Mouse (Mus musculus) liver, embryonic 15.5 days (tissue): ENCODE measurements at regions not wholly inside any gene's neighbourhood (a gene's known extent, or its start where the extent isn't known, plus 50 kb on each side); places are given as distances from the start of the nearest gene placed in this dataset.

ENCODE experiments used
- ATAC-seq: fragments of 200-750 bp; cut with Nextera tagmentation; 2 replicates; pipeline ENCODE4 v1.8.0; 2017; ENCODE audit warnings: moderate number of reproducible peaks, mild to moderate bottlenecking, moderate library complexity; ENCODE audit not compliant: insufficient read depth
- H3K27ac ChIP-seq: fragments of 300-500 bp; sonication (generic); replicated peaks from 2 replicates; pipeline ENCODE4 v1.5.1; 2015; ENCODE audit warnings: mild to moderate bottlenecking, inconsistent platforms
- H3K27me3 ChIP-seq: fragments of 300-500 bp; sonication (generic); 2 replicates; pipeline ENCODE4 v1.6.1; 2015; ENCODE audit warnings: mild to moderate bottlenecking, inconsistent platforms
- H3K36me3 ChIP-seq: fragments of 300-500 bp; sonication (generic); replicated peaks from 2 replicates; pipeline ENCODE4 v1.6.1; 2015; ENCODE audit warnings: moderate library complexity, mild to moderate bottlenecking, inconsistent platforms
- H3K4me1 ChIP-seq: fragments of 300-500 bp; sonication (generic); replicated peaks from 2 replicates; pipeline ENCODE4 v1.6.1; 2015; ENCODE audit warnings: inconsistent platforms
- H3K4me2 ChIP-seq: fragments of 300-500 bp; sonication (generic); 2 replicates; pipeline ENCODE4 v1.6.1; 2015; ENCODE audit warnings: moderate library complexity, mild to moderate bottlenecking, inconsistent platforms
- H3K4me3 ChIP-seq: fragments of 300-500 bp; sonication (generic); replicated peaks from 2 replicates; pipeline ENCODE4 v1.5.1; 2015; ENCODE audit warnings: mild to moderate bottlenecking, inconsistent platforms
- H3K9ac ChIP-seq: fragments of 300-500 bp; sonication (generic); 2 replicates; pipeline ENCODE4 v1.6.1; 2015; ENCODE audit warnings: moderate library complexity, mild to moderate bottlenecking, inconsistent platforms
- H3K9me3 ChIP-seq: fragments of 300-500 bp; sonication (generic); replicated peaks from 2 replicates; pipeline ENCODE4 v1.6.1; 2016; ENCODE audit warnings: inconsistent platforms
- WGBS: fragments of 180-500 bp; shearing (Covaris S2); methylation state at CpG from one replicate; pipeline ENCODE4 v1.1.7; 2015; ENCODE audit warnings: mixed read lengths; ENCODE audit not compliant: insufficient replicate concordance; 5-methylcytosine and 5-hydroxymethylcytosine counted together

- WGBS, result 9% methylated on average over 6 of the region's 6 CpGs
- no peak for ATAC-seq
- no peak overlapping the region for H3K9ac ChIP-seq
Observed at GRCm38 (mm10) chr6:98525286-98525685, 182.7 kb upstream of the Gm765 start.

GRCm38 (mm10) chr6:98524659-98525058 is 182.1 kb upstream of the Gm765 start:
- Histone ChIP-seq H3K9me3 (no peaks in the 10 kb centered on the region), H3K9ac (no peak overlapping the region), H3K27ac (no peak overlapping the region), H3K36me3 (no peaks in the 10 kb centered on the region), H3K27me3 (no peaks in the 10 kb centered on the region), H3K4me1 (no peaks in the 10 kb centered on the region), H3K4me3 (no peak overlapping the region), H3K4me2 (no peak overlapping the region)
- 70% methylated on average over 2 of the region's 2 CpGs for WGBS
- no peak for ATAC-seq

More at GRCm38 (mm10) chr6:98525286-98525685, 182.7 kb upstream of the Gm765 start:
- H3K36me3 ChIP-seq, result no peaks in the 10 kb centered on the region
- no peak overlapping the region for H3K27ac ChIP-seq
- no peak overlapping the region for H3K4me3 ChIP-seq
- no peaks in the 10 kb centered on the region for H3K9me3 ChIP-seq
- H3K4me1 ChIP-seq, result no peaks in the 10 kb centered on the region
- H3K27me3 ChIP-seq, result no peaks in the 10 kb centered on the region
- no peak overlapping the region for H3K4me2 ChIP-seq

- Histone ChIP-seq H3K27me3 (no peaks in the 10 kb centered on the region), H3K27ac (no peak overlapping the region), H3K4me2 (no peak overlapping the region), H3K9ac (no peak overlapping the region), H3K9me3 (no peaks in the 10 kb centered on the region), H3K36me3 (no peaks in the 10 kb centered on the region), H3K4me3 (no peak overlapping the region), H3K4me1 (no peaks in the 10 kb centered on the region)
- no peak for ATAC-seq
- WGBS, result 70% methylated on average over 10 of the region's 10 CpGs
Observed at GRCm38 (mm10) chr6:98521526-98521925, 179.0 kb upstream of the Gm765 start.

- H3K36me3 ChIP-seq, result no peaks in the 10 kb centered on the region
- H3K4me2 ChIP-seq, result no peak overlapping the region
- no peak for ATAC-seq
- WGBS, result 66% methylated on average over 3 of the region's 3 CpGs
- H3K27ac ChIP-seq, result no peak overlapping the region
- H3K4me1 ChIP-seq, result no peaks in the 10 kb centered on the region
- H3K9me3 ChIP-seq, result no peaks in the 10 kb centered on the region
- H3K9ac ChIP-seq, result no peak overlapping the region
- H3K4me3 ChIP-seq, result no peak overlapping the region
- H3K27me3 ChIP-seq, result no peaks in the 10 kb centered on the region
Observed at GRCm38 (mm10) chr6:98514826-98515225, 172.3 kb upstream of the Gm765 start.

- Histone ChIP-seq H3K36me3 (no peaks in the 10 kb centered on the region), H3K4me3 (no peak overlapping the region), H3K4me1 (no peaks in the 10 kb centered on the region), H3K4me2 (no peak overlapping the region), H3K9ac (no peak overlapping the region), H3K27ac (no peak overlapping the region), H3K9me3 (no peaks in the 10 kb centered on the region), H3K27me3 (no peaks in the 10 kb centered on the region)
- ATAC-seq, result no peak
- WGBS, result 48% methylated on average over 7 of the region's 7 CpGs
Observed at GRCm38 (mm10) chr6:98514376-98514775, 171.8 kb upstream of the Gm765 start.

- H3K4me2 ChIP-seq, result no peak overlapping the region
- H3K4me3 ChIP-seq, result no peak overlapping the region
- H3K9me3 ChIP-seq, result no peaks in the 10 kb centered on the region
- WGBS, result 11% methylated on average over 3 of the region's 3 CpGs
- no peaks in the 10 kb centered on the region for H3K4me1 ChIP-seq
- no peak for ATAC-seq
- no peak overlapping the region for H3K27ac ChIP-seq
- H3K36me3 ChIP-seq, result no peaks in the 10 kb centered on the region
- H3K9ac ChIP-seq, result no peak overlapping the region
- no peaks in the 10 kb centered on the region for H3K27me3 ChIP-seq
Observed at GRCm38 (mm10) chr6:98513217-98513616, 170.7 kb upstream of the Gm765 start.

GRCm38 (mm10) chr6:98502726-98503125 is 160.2 kb upstream of the Gm765 start:
- H3K4me1 ChIP-seq, result no peaks in the 10 kb centered on the region
- WGBS, result 41% methylated on average over 2 of the region's 2 CpGs
- no peaks in the 10 kb centered on the region for H3K36me3 ChIP-seq
- H3K4me2 ChIP-seq, result no peak overlapping the region
- no peaks in the 10 kb centered on the region for H3K27me3 ChIP-seq
- no peak overlapping the region for H3K27ac ChIP-seq
- no peak overlapping the region for H3K4me3 ChIP-seq
- H3K9ac ChIP-seq, result no peak overlapping the region
- H3K9me3 ChIP-seq, result no peaks in the 10 kb centered on the region
- ATAC-seq, result no peak

- no peak overlapping the region for H3K4me2 ChIP-seq
- no peaks in the 10 kb centered on the region for H3K4me1 ChIP-seq
- no peak overlapping the region for H3K27ac ChIP-seq
- H3K27me3 ChIP-seq, result no peaks in the 10 kb centered on the region
- ATAC-seq, result no peak
- no peaks in the 10 kb centered on the region for H3K36me3 ChIP-seq
- H3K4me3 ChIP-seq, result no peak overlapping the region
- WGBS, result 60% methylated on average over 5 of the region's 5 CpGs
- H3K9me3 ChIP-seq, result no peaks in the 10 kb centered on the region
- H3K9ac ChIP-seq, result no peak overlapping the region
Observed at GRCm38 (mm10) chr6:98499721-98500120, 157.2 kb upstream of the Gm765 start.

GRCm38 (mm10) chr6:98486626-98487025 is 144.1 kb upstream of the Gm765 start:
- no peak overlapping the region for H3K4me3 ChIP-seq
- ATAC-seq, result no peak
- no peaks in the 10 kb centered on the region for H3K36me3 ChIP-seq
- no peaks in the 10 kb centered on the region for H3K4me1 ChIP-seq
- H3K9me3 ChIP-seq, result no peaks in the 10 kb centered on the region
- H3K9ac ChIP-seq, result no peak overlapping the region
- no peak overlapping the region for H3K4me2 ChIP-seq
- 74% methylated on average over 3 of the region's 3 CpGs for WGBS
- H3K27ac ChIP-seq, result no peak overlapping the region
- no peaks in the 10 kb centered on the region for H3K27me3 ChIP-seq

- H3K9me3 ChIP-seq, result no peaks in the 10 kb centered on the region
- no peaks in the 10 kb centered on the region for H3K4me1 ChIP-seq
- 32% methylated on average over 3 of the region's 3 CpGs for WGBS
- ATAC-seq, result no peak
- no peak overlapping the region for H3K27ac ChIP-seq
- no peaks in the 10 kb centered on the region for H3K36me3 ChIP-seq
- H3K27me3 ChIP-seq, result no peaks in the 10 kb centered on the region
- no peak overlapping the region for H3K4me2 ChIP-seq
- H3K4me3 ChIP-seq, result no peak overlapping the region
- H3K9ac ChIP-seq, result no peak overlapping the region
Observed at GRCm38 (mm10) chr6:98483319-98484123, 141.0 kb upstream of the Gm765 start.

- Histone ChIP-seq H3K9me3 (no peaks in the 10 kb centered on the region), H3K9ac (no peak overlapping the region)
- 65% methylated on average over 2 of the region's 2 CpGs for WGBS
Observed at GRCm38 (mm10) chr6:98482319-98482718, 139.8 kb upstream of the Gm765 start.

GRCm38 (mm10) chr6:98467563-98467962 is 125.0 kb upstream of the Gm765 start:
- Histone ChIP-seq H3K4me1 (no peaks in the 10 kb centered on the region), H3K27me3 (no peaks in the 10 kb centered on the region), H3K4me3 (no peak overlapping the region), H3K9me3 (no peaks in the 10 kb centered on the region), H3K27ac (no peak overlapping the region), H3K9ac (no peak overlapping the region), H3K36me3 (no peaks in the 10 kb centered on the region), H3K4me2 (no peak overlapping the region)
- ATAC-seq, result no peak

More at GRCm38 (mm10) chr6:98482319-98482718, 139.8 kb upstream of the Gm765 start:
- H3K36me3 ChIP-seq, result no peaks in the 10 kb centered on the region
- no peak overlapping the region for H3K4me3 ChIP-seq
- H3K4me1 ChIP-seq, result no peaks in the 10 kb centered on the region
- no peaks in the 10 kb centered on the region for H3K27me3 ChIP-seq
- no peak for ATAC-seq
- no peak overlapping the region for H3K4me2 ChIP-seq
- H3K27ac ChIP-seq, result no peak overlapping the region
